Mouse (Mus musculus): ENCODE measurements around the gene Mcl1. TPM values are rescaled to one million over a fixed set of nuclear protein-coding genes. Genes with fewer than 3 reads are reported as not detected.

The Mcl1 gene
- polyA plus RNA-seq, 1 experiment = 436 TPM

DNA sequence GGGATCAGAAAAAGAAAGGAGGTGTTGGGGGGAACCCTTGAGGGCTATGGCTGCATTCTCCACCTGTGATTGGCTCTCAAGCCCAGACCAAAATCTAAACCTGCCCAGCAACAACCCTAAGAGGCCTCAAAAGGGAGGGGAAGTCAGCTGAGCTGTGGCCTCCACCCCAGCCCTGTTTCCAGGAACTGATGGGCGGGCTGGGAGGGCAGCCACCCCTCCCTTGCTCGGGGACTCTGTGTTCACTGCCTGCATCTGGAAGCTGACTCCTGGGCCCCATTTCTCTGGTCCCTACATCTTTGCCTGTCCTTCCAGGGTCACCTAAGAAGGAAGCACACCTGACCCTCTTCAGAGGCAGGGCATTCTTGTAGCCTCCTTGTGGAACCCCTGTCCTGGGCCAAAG lies 15.6 kb downstream of the Mcl1 start:
- TF ChIP-seq GATA1 (IDR thresholded peaks at IDR 0.05; ENCODE audit: low read length) = no peak

DNA sequence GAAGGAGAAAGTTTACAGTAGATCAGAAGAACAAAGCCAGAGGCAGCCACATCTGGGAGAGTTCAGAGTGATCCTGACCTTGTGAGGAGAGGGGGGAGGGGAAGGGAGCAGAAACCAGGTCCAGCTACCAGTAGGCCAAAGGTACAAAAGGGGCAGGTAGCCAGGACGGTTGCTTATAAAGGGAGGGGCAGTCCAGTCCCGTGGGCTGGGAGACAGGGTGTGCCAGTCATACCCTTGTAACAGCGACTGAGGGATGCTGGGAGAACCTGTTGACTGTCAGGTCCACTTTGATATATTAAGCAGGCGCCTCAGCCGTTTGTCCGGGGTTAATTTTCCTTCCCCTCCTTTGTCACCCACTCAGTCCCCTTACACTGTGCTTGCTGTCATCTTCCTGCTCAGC lies 16.2 kb downstream of the Mcl1 start:
- no peak for TF ChIP-seq GATA1 (IDR thresholded peaks at IDR 0.05; ENCODE audit: low read length)

DNA sequence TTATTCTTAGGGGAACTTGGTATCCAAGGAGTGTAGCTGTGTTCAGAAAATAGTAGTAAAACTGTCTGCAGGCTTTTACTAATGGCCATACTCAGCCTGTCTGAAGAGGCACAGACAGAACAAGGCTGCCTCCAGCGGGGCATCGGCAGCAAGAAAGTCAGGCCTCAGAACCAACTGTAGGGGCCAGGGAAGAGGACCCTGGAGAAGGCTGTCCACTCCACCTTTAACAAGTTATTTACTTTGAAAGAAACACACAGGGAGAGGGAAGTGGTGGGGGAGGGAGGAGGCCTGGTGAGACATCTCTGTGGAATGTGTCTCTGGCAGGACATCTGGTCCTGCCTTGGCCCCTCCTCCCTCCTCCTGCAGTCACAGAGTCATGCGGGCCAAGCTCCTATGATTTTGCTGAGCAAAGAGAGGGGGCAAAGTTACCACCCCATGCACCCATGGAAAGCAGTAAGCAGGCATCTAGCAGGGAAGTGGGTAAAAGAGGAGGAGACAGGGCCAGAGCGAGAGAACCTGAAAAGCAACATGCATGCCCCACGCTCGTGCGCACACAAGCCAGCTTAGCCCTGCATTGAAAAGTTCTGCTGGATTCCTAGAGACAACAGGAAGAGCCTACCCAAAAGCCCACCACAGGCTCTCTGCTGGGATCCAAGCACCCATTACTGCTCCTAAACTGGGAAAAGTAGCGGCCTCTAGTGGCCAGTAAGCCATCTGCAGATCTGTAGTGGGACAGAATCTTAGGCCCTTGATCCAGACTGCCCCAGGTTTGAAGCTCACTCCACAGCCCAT lies 16.9 kb downstream of the Mcl1 start:
- no peak for TF ChIP-seq GATA1 (IDR thresholded peaks at IDR 0.05; ENCODE audit: low read length)

DNA sequence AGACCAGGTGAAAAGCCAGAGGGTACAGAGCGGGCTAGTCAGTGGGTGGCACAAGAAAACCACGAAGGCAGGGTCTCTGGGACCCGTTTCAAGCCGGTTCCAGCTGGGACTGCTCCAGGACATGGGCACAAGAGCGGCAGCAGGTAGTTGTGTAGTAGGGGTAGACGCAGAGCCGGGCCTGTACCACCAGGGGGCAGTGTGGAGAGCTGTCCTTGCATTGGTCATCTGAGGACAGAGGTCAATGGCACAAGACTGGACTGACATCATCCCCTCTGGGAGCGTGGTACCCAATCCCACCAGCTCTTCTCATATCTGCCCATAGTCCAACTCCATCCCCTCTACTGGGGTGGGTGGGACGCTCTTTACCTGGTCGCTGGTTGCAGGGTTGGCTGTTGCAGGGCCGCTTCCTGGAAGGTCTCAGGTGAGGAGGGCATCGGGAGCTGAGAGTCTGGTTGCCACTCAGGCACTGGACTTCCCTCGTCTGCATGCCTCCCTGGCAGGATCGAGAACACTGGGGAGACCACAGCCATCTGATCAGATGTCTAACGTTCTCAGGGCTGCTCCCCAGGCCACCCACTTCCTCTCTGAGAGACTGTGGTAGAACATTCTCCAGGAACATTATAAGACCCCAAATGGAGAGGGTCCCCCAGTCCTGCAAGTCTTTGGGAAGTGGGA lies 18.3 kb downstream of the Mcl1 start:
- TF ChIP-seq GATA1 (IDR thresholded peaks at IDR 0.05; ENCODE audit: low read length) = no peak

DNA sequence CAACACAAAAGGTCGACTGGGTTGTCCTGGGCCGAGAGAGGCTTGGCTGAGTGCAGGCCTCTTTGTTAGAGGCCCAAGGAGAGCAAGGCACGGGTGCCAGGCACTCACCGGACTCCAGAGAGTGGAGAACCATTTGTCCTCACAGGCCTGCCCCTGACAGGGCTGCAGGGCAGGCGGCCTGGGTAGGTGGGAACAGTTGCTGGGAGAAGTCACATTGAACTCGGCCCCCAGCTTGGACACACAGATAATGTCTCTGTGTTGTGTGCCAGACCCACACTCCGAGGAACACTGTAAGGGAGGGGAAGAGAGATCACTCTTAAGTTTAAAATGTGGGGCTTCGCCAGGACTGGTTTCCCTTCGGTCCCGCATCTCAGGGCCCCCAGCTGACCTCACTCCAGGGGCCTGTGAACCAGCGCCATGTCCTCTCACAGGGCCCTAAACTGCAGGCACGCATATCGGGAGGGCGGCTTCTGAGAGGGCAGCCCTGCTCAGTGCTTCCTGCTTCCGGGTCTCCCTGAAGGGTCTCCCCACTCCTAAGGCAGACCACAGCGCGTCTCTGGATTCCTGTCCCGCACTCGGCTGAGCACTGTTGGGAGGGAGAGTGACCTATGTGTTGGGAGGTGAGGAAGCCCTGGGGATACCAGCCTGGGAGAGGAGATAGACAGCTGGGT lies 19.0 kb downstream of the Mcl1 start:
- TF ChIP-seq GATA1 (IDR thresholded peaks at IDR 0.05; ENCODE audit: low read length) = no peak

DNA sequence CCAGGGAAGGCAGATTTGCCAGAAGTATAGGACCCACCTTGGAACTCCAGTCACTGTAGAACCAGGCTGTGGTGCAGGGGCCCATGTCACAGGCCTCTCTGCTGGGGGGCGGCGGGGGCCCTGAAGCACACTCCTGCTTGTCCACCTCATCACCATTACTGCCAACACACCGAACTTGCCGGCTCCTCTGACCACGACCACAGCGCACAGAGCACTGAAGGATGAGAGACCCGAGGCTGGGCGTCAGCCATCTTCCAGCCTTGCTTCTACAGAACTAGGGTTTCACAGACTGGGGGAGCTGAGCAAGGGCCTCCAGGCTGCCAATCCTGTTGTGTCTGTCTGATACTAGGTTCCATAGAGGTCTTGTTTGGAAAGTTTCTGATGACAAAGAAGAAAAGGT lies 21.0 kb downstream of the Mcl1 start:
- no peak for TF ChIP-seq GATA1 (IDR thresholded peaks at IDR 0.05; ENCODE audit: low read length)

DNA sequence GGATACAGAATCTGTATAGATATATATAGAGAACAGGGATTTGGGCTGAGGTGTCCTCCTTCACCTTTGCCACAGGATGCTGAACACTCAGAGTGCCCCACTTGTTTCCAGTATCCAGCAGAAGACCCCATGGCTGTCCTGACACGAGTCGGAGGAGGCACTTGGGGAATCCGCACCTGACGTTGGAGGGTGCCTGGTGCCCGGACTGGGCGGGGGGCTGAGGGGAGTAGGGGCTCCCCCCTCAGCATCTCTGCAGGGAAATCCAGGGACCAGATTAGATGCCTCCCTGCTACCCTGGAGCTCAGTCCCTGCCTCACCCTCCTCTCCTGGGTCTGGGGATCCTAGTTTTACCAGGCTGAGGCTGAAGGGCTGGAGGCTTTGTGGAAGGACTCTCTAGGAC lies 22.1 kb downstream of the Mcl1 start:
- TF ChIP-seq GATA1 (IDR thresholded peaks at IDR 0.05; ENCODE audit: low read length) = no peak

DNA sequence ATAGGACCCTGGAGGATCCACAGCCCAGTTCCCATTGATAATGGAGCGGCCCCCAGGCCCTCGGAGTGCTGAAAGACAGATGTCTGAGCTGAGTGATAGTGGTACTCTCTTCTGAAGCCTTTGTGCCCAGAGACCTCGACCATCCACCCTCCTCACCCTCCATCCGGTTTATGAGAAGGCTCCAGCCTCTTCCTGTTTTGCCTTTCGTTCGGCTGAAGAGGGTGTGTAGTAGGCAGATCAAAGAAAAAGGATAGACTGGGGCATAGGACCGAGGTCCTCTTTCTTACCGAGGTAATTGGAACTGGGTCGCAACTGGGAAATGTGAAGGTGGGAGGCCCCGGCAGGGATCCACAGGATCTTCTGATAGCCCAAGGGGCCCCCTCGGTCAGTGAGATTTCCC lies 22.8 kb downstream of the Mcl1 start:
- TF ChIP-seq GATA1 (IDR thresholded peaks at IDR 0.05; ENCODE audit: low read length) = no peak

DNA sequence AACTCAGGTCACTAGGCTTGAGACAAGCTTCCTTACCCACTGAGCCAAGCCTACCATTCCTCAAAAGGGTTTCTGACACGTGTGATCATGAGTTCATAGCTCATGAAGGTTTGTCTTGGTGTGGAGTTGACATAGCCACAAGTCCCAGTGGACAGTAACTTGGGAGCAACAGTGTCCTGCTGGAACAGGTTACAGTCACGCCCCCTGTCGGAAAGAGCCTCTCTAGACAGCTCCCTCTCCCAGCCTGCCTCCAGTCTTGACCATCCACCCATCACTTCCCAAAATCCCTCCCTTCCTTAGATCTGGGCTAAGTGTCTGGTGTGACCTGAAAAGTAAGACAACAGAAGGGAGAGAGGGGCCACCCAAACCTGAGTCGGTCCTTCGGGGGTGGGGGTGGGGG lies 24.3 kb downstream of the Mcl1 start:
- no peak for TF ChIP-seq GATA1 (IDR thresholded peaks at IDR 0.05; ENCODE audit: low read length)

DNA sequence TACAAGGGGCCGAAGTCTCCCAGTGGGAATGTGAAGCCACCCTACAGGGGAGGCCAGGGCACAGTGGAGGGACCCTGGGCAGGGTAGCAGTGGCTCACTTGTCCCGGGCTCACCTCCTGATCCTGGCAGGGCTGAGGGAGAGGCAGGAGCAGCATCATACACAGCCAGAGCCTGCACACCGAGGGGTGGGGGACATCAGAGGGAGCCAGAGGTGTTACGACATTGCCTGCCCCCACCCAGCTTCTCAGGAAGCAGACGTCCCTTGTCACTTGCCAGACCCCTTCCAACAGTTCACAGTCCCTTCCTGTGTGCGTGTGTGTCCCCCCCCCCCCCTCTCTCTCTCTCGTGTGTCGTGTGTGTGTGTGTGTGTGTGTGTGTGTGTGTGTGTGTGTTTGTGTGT lies 26.3 kb downstream of the Mcl1 start:
- no peak for TF ChIP-seq GATA1 (IDR thresholded peaks at IDR 0.05; ENCODE audit: low read length)

DNA sequence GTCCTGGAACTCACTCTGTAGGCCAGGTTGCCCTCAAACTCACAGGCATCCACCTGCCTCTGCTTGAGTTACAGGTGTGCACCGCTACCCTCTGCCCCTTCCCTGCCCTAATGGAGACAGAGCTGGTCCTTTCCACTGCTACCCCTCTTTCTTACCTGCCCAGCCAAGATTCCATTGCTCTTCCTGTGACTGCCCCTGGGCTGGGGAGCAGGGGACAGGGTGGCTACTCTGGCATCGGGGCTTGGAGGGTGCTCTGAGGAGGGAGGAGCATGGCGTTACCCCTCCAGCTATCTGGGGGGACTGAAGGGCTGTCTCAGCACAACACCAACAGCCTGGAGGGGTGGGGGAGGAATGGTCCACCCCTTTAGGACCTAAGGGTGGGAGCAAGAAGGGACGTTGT lies 26.7 kb downstream of the Mcl1 start:
- TF ChIP-seq GATA1 (IDR thresholded peaks at IDR 0.05; ENCODE audit: low read length) = no peak

DNA sequence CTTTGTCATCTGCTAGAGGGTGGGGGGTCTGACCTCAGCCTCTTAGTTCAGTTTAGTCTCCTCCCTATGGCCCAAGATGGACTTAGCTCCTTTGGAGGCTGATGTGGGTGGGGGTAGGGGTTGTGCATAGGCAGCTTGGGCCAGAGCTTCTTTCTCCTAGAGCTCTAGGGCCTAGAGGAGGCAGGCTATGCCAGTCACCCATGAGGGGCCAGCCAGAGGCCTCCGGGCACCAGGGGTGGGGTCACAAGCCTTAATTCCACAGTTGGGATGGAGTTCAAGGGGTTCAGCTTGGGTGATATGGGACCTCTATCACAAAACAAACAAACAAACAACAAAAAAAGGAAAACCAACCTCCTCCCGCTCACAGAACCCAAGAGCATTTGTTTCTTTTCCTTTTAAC lies 27.1 kb downstream of the Mcl1 start:
- no peak for TF ChIP-seq GATA1 (IDR thresholded peaks at IDR 0.05; ENCODE audit: low read length)

DNA sequence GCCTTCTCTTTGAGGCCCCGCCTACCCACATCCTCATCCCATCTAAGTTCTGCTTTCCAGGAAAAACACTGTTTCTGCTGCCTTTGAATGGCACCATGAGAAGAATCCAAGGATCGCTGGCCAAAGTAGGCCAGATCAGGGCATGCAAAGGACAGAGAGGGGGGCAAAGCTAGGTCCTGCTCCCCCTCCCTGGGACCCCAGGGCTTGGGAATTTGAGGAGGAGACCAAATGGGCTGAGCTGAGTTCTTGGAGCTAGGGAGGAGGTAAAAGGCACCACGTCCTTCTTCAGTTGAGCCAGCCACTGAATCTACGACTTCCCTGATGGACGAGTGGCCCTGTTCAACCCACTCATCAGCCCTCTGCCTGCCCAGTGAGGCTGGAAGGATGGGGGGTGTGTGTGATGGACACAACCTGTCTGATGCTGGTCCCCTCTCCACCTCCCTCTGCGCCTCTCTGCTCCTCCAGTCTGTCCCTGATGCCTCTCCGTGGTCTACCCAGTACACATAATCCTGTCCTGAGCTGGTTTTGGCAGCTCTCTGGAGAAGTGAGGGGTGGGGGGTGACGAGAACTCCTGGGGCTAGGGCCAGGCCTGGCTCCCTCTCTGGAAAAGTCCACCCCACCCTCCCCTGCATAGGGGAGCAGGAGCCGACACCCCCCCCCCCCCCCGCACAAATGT lies 28.0 kb downstream of the Mcl1 start:
- TF ChIP-seq GATA1 (IDR thresholded peaks at IDR 0.05; ENCODE audit: low read length) = no peak

DNA sequence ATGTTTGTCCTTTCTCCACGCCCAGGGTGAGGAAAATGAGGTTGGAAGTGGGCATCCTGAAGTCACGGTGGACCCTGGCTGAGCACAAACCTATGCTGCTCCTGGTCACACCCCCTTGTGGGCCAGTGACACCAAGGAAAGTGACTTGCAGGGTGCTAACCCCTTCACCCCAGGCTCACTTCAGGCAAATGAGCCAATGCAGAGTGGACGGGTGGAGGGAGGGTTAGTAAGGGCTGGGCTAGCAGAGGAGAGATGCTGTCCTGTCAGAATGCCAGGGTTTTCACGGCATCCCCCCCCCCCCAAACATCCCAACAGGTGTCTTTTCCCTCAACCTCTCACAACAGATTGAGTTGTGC lies 28.6 kb downstream of the Mcl1 start:
- no peak for TF ChIP-seq GATA1 (IDR thresholded peaks at IDR 0.05; ENCODE audit: low read length)

DNA sequence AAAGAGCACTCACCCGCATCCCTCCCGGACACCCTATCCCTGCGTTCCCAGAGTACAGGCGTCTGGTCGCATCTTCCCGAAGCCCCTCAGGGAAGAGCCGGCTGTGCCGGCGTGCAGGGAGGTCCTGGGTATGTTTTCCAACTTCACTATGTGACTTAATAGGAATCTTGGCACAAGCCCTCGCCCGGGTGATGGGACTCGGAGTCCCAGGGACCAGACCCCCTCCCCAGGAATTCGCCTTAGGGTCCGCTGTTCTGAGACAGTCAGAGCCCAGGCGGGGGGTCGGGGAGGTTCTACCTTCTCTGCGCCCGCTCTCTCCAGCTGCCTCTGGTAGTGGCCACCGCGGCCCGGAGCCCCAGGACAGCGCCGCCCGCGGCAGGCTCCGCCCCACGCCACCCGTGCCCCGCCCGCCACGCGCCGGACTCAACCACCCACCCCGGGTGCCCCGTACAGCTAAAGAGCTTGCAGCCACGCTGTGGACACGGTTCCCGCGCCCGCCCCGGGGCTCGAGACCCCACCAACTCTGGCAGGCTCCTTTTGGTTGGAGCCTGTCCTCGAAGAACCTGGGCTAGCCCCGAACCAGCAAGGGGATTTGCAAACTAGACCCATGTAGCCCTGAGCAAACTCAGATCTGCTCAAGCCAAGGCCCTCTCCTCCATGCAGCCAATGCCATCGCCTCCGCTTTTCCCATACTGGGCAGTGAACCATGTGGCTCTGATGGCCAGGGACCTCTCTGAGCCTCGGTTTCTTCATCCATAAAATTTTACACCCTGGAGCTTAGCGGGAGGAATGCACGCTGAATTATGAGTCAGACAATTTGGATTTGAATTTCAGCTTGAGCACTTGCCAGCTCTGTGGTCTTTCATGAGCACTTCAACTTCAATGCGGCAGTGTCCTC lies 29.2 kb downstream of the Mcl1 start, which contains the start of gene Adamtsl4:
TSS of gene Adamtsl4 (minus strand) at position 394 of the 898 bp plus-strand sequence.
- TF ChIP-seq GATA1 (IDR thresholded peaks at IDR 0.05; ENCODE audit: low read length) = no peak
